Mouse (Mus musculus) heart, embryonic 11.5 days (tissue): Measurements from ENCODE around the gene Adm2. TPM values are rescaled to one million over a fixed set of nuclear protein-coding genes. Genes with fewer than 3 reads are reported as not detected.

Source experiments
- ATAC-seq: fragments of 200-750 bp; cut with Nextera tagmentation; replicated peaks from 2 replicates; pipeline ENCODE4 v1.8.0; 2017; ENCODE audit warnings: moderate library complexity; ENCODE audit not compliant: insufficient number of reproducible peaks, low FRiP score, low TSS enrichment
- H3K27ac ChIP-seq: fragments of 300-500 bp; sonication (generic); 2 replicates; pipeline ENCODE4 v1.5.1; 2014; ENCODE audit warnings: mild to moderate bottlenecking, low read depth, low read length
- H3K27me3 ChIP-seq: fragments of 300-500 bp; sonication (generic); 2 replicates; pipeline ENCODE4 v1.6.1; 2014; ENCODE audit warnings: mild to moderate bottlenecking, low read length, mixed read lengths; ENCODE audit not compliant: control insufficient read depth, insufficient read depth
- H3K36me3 ChIP-seq: fragments of 300-500 bp; sonication (generic); 2 replicates; pipeline ENCODE4 v1.6.1; 2014; ENCODE audit warnings: mild to moderate bottlenecking, low read length, moderate library complexity, mixed read lengths; ENCODE audit not compliant: control insufficient read depth, insufficient read depth
- H3K4me1 ChIP-seq: fragments of 300-500 bp; sonication (generic); 2 replicates; pipeline ENCODE4 v1.6.1; 2014; ENCODE audit warnings: low read length; ENCODE audit not compliant: control insufficient read depth, insufficient read depth
- H3K4me2 ChIP-seq: fragments of 300-500 bp; sonication (generic); 2 replicates; pipeline ENCODE4 v1.6.1; 2014; ENCODE audit warnings: mild to moderate bottlenecking, moderate library complexity
- H3K4me3 ChIP-seq: fragments of 300-500 bp; sonication (generic); 2 replicates; pipeline ENCODE4 v1.5.1; 2014; ENCODE audit warnings: low read depth, low read length
- H3K9ac ChIP-seq: fragments of 300-500 bp; sonication (generic); 2 replicates; pipeline ENCODE4 v1.6.1; 2014; ENCODE audit warnings: mild to moderate bottlenecking, low read depth, low read length, moderate library complexity
- H3K9me3 ChIP-seq: fragments of 300-500 bp; sonication (generic); replicated peaks from 2 replicates; pipeline ENCODE4 v1.6.1; 2016; ENCODE audit warnings: low read length; ENCODE audit not compliant: control insufficient read depth
- WGBS: fragments of 180-500 bp; shearing (Covaris S2); extraction: QIAGEN DNeasy Blood & Tissue Kit; methylation state at CpG from one replicate; pipeline ENCODE4 v1.1.7; 2014; ENCODE audit not compliant: insufficient replicate concordance; 5-methylcytosine and 5-hydroxymethylcytosine counted together
- polyA plus RNA-seq: library from polyadenylated mRNA; unstranded; fragments of >200 nt; fragmentation: Nextera tagmentation; extraction: Ambion mirVana; gene quantifications from 2 replicates; pipeline ENCODE4 v1.2.1, GENCODE M21; 2014

Gene Adm2
- polyA plus RNA-seq, 1 experiment from 2014 or later = 1.0 TPM

DNA sequence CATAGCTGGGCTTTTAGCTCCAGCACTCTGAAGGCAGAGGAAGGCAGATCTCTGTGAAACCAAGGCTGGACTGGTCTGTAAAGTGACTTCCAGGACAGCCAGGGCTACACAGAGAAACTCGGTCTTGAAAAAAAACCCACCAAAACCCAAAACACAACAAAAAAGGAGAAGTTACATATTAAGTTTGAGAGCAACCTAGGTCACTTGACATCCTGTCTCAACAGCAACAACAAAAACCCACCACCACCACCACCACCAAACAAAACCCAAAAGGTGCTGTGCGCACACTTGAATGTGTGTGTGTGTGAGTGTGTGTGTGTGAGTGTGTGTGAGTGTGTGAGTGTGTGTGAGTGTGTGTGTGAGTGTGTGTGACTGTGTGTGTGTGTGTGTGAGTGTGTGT lies 17.2 kb downstream of the Adm2 start:
- Histone ChIP-seq H3K4me1 (no peaks in the 10 kb centered on the region), H3K4me3 (no peak overlapping the region), H3K36me3 (no peaks in the 10 kb centered on the region), H3K9me3 (no peaks in the 10 kb centered on the region), H3K27ac (no peak overlapping the region), H3K4me2 (no peak overlapping the region), H3K27me3 (no peaks in the 10 kb centered on the region), H3K9ac (no peak overlapping the region)
- ATAC-seq = no peak
- 88% methylated on average over 2 of the region's 2 CpGs for WGBS

DNA sequence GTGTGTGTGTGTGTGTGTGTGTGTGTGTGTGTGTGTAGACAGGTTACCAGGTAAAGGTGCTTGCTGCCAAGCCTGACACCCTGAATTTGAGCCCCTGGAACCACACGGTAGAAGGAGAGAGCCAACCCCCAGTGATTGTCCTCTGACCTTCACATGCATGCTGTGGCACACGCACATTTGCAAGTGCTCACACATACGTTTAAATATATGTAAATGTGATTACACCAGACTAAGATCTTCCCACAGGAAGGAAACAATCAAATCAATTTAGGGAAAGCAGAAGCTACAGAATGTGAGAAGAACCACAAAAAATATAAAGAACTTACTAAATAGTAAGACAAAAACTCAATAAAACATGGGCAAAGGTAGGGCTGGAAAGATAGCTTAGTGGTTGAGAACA lies 17.6 kb downstream of the Adm2 start:
- Histone ChIP-seq H3K4me1 (no peaks in the 10 kb centered on the region), H3K9me3 (no peaks in the 10 kb centered on the region), H3K4me3 (no peak overlapping the region), H3K4me2 (no peak overlapping the region), H3K36me3 (no peaks in the 10 kb centered on the region), H3K9ac (no peak overlapping the region), H3K27me3 (no peaks in the 10 kb centered on the region), H3K27ac (no peak overlapping the region)
- WGBS = 83% methylated on average over 3 of the region's 3 CpGs
- ATAC-seq = no peak

DNA sequence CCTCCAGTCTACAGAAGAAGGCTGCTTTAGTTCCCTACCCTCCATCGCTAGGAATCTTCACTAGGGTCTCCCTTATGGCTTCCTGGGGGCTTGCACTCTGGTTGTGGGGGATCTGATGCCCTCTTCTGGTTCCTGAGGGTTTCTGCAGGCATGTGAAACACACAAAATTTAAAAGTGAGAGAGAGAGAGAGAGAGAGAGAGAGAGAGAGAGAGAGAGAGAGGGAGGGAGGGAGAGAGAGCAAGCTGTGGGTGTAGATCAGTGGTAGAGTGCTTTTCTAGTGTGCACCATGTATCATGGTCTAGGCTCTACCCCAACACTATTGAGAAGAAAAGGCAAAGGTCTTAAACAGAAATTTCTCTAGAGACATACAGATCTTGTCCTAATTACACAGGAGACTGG lies 19.2 kb downstream of the Adm2 start:
- WGBS = 48% methylated on average over 1 of the region's 1 CpGs
- H3K27ac ChIP-seq = no peak overlapping the region
- no peak overlapping the region for H3K9ac ChIP-seq
- no peaks in the 10 kb centered on the region for H3K9me3 ChIP-seq
- ATAC-seq = no peak
- H3K4me1 ChIP-seq = no peaks in the 10 kb centered on the region
- H3K27me3 ChIP-seq = no peaks in the 10 kb centered on the region
- H3K36me3 ChIP-seq = no peaks in the 10 kb centered on the region
- no peak overlapping the region for H3K4me2 ChIP-seq
- H3K4me3 ChIP-seq = no peak overlapping the region

DNA sequence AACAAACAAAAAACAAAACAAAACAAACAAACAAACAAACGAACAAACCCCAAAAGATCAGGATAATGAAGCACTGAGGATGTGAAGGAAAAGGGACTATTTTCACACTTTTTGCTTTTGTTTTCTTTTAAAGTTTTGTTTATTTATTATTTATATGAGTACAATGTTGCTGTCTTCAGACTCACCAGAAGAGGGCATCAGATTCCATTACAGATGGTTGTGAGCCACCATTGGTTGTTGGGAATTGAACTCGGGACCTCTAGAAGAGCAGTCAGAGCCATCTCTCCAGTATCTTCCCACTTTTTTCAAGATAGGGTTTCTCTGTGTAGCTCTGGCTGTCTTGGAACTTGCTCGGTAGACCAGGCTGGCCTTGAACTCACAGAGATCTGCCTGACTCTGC lies 20.8 kb downstream of the Adm2 start:
- Histone ChIP-seq H3K27ac (no peak overlapping the region), H3K27me3 (no peaks in the 10 kb centered on the region), H3K4me2 (no peak overlapping the region), H3K9ac (no peak overlapping the region), H3K4me1 (no peaks in the 10 kb centered on the region), H3K36me3 (no peaks in the 10 kb centered on the region), H3K4me3 (no peak overlapping the region), H3K9me3 (no peaks in the 10 kb centered on the region)
- 79% methylated on average over 3 of the region's 3 CpGs for WGBS
- no peak for ATAC-seq

GRCm38 (mm10) chr15:89350447-89350846 lies 27.9 kb downstream of the Adm2 start:
- no peak overlapping the region for H3K27ac ChIP-seq
- H3K4me2 ChIP-seq = no peak overlapping the region
- no peaks in the 10 kb centered on the region for H3K27me3 ChIP-seq
- no peak overlapping the region for H3K4me3 ChIP-seq
- H3K9me3 ChIP-seq = no peaks in the 10 kb centered on the region
- peaks cover 8% of the 10 kb centered on the region for H3K4me1 ChIP-seq
- 74% methylated on average over 5 of the region's 5 CpGs for WGBS
- H3K36me3 ChIP-seq = peaks cover 21% of the 10 kb centered on the region
- no peak for ATAC-seq
- no peak overlapping the region for H3K9ac ChIP-seq

DNA sequence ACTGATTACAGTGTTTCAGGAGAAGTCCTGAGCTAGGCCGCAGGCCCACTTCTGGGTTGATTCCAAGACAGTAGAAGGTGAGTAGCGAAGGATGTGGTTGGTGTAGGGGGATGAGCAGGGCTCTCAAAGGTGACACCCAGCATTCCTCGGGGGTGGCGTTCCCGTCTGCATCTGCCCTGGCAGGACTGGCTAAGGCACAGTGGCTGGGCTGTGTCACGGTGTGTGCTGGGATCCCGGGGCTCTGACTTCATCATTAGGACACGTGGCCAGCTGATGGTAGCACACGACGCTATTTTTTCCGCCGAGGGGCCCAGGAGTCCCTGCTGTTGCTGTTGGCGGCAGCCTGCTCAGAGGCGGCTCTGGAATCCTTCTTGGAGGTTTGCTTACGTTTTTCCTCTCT lies 28.8 kb downstream of the Adm2 start:
- no peak for ATAC-seq
- H3K4me3 ChIP-seq = no peak overlapping the region
- 81% methylated on average over 15 of the region's 15 CpGs for WGBS
- peaks cover 21% of the 10 kb centered on the region for H3K36me3 ChIP-seq
- peaks cover 8% of the 10 kb centered on the region for H3K4me1 ChIP-seq
- H3K9me3 ChIP-seq = no peaks in the 10 kb centered on the region
- H3K27me3 ChIP-seq = no peaks in the 10 kb centered on the region
- no peak overlapping the region for H3K4me2 ChIP-seq
- no peak overlapping the region for H3K9ac ChIP-seq
- no peak overlapping the region for H3K27ac ChIP-seq

DNA sequence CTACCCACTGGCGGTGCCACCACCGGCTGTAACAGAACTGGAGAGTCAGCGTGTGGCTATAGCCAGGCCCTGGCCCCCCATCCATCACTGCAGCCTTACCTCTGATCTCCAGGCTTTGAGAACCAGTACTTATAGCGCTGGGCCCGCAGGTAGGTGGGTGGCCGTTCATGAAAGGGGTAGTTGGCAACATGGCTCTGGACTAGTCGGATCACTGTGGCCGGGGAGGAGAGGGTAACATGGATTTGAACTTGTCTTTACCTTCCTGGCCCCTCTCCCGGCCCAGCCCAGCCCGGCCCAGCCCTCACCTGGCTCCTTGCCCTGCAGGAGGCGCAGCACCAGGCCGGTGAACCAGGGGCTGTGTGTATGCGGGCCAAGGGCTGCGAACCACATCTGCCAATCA lies 29.5 kb downstream of the Adm2 start:
- H3K27me3 ChIP-seq = no peaks in the 10 kb centered on the region
- H3K4me2 ChIP-seq = no peak overlapping the region
- peaks cover 10% of the 10 kb centered on the region for H3K4me1 ChIP-seq
- H3K27ac ChIP-seq = no peak overlapping the region
- no peaks in the 10 kb centered on the region for H3K9me3 ChIP-seq
- ATAC-seq = no peak
- 93% methylated on average over 14 of the region's 14 CpGs for WGBS
- no peak overlapping the region for H3K4me3 ChIP-seq
- peaks cover 21% of the 10 kb centered on the region for H3K36me3 ChIP-seq
- no peak overlapping the region for H3K9ac ChIP-seq

DNA sequence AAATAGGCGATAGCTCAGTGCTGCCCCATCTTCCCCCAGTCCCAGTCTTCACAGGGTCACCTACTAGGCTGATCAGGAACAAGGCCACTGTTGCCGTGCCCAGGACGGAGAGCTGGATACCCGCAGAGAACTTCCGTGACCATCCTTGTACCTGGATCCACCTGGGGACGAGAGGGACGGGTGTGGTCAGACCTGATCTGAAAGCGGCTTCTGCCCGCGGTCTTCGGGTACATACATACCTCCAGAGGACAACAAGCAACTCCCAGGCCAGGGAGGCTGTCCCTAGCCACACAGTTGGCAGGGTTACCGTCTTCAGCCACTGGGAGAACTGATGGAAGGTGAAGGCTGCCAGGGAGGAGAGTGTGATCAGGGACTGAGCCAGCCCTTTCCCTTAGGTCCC lies 30.3 kb downstream of the Adm2 start:
- H3K27ac ChIP-seq = no peak overlapping the region
- no peak overlapping the region for H3K4me3 ChIP-seq
- no peak overlapping the region for H3K4me2 ChIP-seq
- H3K36me3 ChIP-seq = peaks cover 21% of the 10 kb centered on the region
- no peak for ATAC-seq
- no peaks in the 10 kb centered on the region for H3K9me3 ChIP-seq
- H3K9ac ChIP-seq = no peak overlapping the region
- no peaks in the 10 kb centered on the region for H3K27me3 ChIP-seq
- 93% methylated on average over 12 of the region's 12 CpGs for WGBS
- H3K4me1 ChIP-seq = peaks cover 14% of the 10 kb centered on the region

GRCm38 (mm10) chr15:89353837-89354236 lies 31.3 kb downstream of the Adm2 start:
- WGBS = 92% methylated on average over 16 of the region's 16 CpGs
- H3K27ac ChIP-seq = no peak overlapping the region
- no peak for ATAC-seq
- peaks cover 21% of the 10 kb centered on the region for H3K36me3 ChIP-seq
- H3K4me1 ChIP-seq = peaks cover 18% of the 10 kb centered on the region
- H3K4me2 ChIP-seq = peak overlapping the region; percentile 88; the same call in 1 of the 2 replicates
- no peaks in the 10 kb centered on the region for H3K9me3 ChIP-seq
- H3K4me3 ChIP-seq = no peak overlapping the region
- peak overlapping the region; percentile 92; the same call in 1 of the 2 replicates for H3K9ac ChIP-seq
- H3K27me3 ChIP-seq = no peaks in the 10 kb centered on the region
